Comparison of ENCODE assay signal across 8 mouse cellular contexts in genomic region chr14:78590335-78590734, GRCm38 (mm10). TPM values are rescaled to one million over a fixed set of nuclear protein-coding genes. Genes with fewer than 3 reads are reported as not detected.
A peak's percentile ranks its signal among the peaks of the same experiment; 100 is the strongest.
DNase-seq lines count a peak whose midpoint lies in the region; ATAC-seq lines count a peak whose summit lies in the region.

No protein-coding gene starts in this region.

- H3K27me3 ChIP-seq in embryonic facial prominence, embryonic 14.5 days (replicated peaks; ENCODE audit: control insufficient read depth, insufficient read depth, low read length), result no peaks in the 10 kb centered on the region
- no peaks in the 10 kb centered on the region for H3K27me3 ChIP-seq in midbrain, embryonic 14.5 days (ENCODE audit: control insufficient read depth, insufficient read depth, low read length)

- H3K4me1 ChIP-seq in embryonic facial prominence, embryonic 14.5 days (ENCODE audit: control insufficient read depth, insufficient read depth, low read length), result no peaks in the 10 kb centered on the region
- H3K4me1 ChIP-seq in midbrain, embryonic 14.5 days (ENCODE audit: control insufficient read depth, insufficient read depth, low read length), result no peaks in the 10 kb centered on the region

- H3K4me2 ChIP-seq in embryonic facial prominence, embryonic 14.5 days (ENCODE audit: low read depth, low read length), result no peak overlapping the region
- H3K4me2 ChIP-seq in midbrain, embryonic 14.5 days (ENCODE audit: low read length), result no peak overlapping the region

- DNase-seq in adrenal gland, postnatal 10 days, result peak; percentile 30
- DNase-seq in adrenal gland, postnatal 4 days (ENCODE audit: low spot score in 2 of 2), result no peak
- peak; percentile 48 for DNase-seq in right cerebral cortex, adult 18-20 months
- no peak for DNase-seq in right cerebral cortex, postnatal 36 days (ENCODE audit: low spot score in 2 of 2)
- peak; percentile 36 for DNase-seq in embryonic facial prominence, embryonic 14.5 days (ENCODE audit: low spot score)
- peak; percentile 80 for DNase-seq in layer of hippocampus, postnatal 10 days (ENCODE audit: low spot score in 2 of 2)
- DNase-seq in midbrain, embryonic 14.5 days, result peak; percentile 80

- H3K4me3 ChIP-seq in embryonic facial prominence, embryonic 14.5 days (ENCODE audit: low read depth, low read length), result no peak overlapping the region
- H3K4me3 ChIP-seq in midbrain, embryonic 14.5 days (replicated peaks; ENCODE audit: low read depth, low read length), result no peak overlapping the region

- ATAC-seq in embryonic facial prominence, embryonic 14.5 days (ENCODE audit: low read depth), result no peak
- ATAC-seq in midbrain, embryonic 14.5 days (ENCODE audit: low FRiP score, low TSS enrichment), result peak; percentile 24; the same call in 1 of the 2 replicates
- no peak for ATAC-seq in erythroblast, adult 5-6 weeks (replicated peaks; ENCODE audit: low FRiP score, poor library complexity, severe bottlenecking)

- peaks cover 11% of the 10 kb centered on the region for H3K36me3 ChIP-seq in embryonic facial prominence, embryonic 14.5 days (ENCODE audit: control insufficient read depth, insufficient read depth, low read length)
- peaks cover 21% of the 10 kb centered on the region for H3K36me3 ChIP-seq in midbrain, embryonic 14.5 days (ENCODE audit: control insufficient read depth, insufficient read depth, low read length)

- no peaks in the 10 kb centered on the region for H3K9me3 ChIP-seq in embryonic facial prominence, embryonic 14.5 days (ENCODE audit: control insufficient read depth, low read length)
- no peaks in the 10 kb centered on the region for H3K9me3 ChIP-seq in midbrain, embryonic 14.5 days (ENCODE audit: control insufficient read depth, low read length)

- H3K9ac ChIP-seq in embryonic facial prominence, embryonic 14.5 days (ENCODE audit: low read depth, low read length), result no peak overlapping the region
- no peak overlapping the region for H3K9ac ChIP-seq in midbrain, embryonic 14.5 days (replicated peaks; ENCODE audit: low read length)

- 10% methylated on average over 2 of the region's 2 CpGs for WGBS in embryonic facial prominence, embryonic 14.5 days
- WGBS in midbrain, embryonic 14.5 days, result 5% methylated on average over 2 of the region's 2 CpGs

- H3K27ac ChIP-seq in embryonic facial prominence, embryonic 14.5 days (replicated peaks; ENCODE audit: low read depth, low read length), result no peak overlapping the region
- H3K27ac ChIP-seq in midbrain, embryonic 14.5 days (replicated peaks; ENCODE audit: low read depth, low read length), result no peak overlapping the region

RNA-seq across cellular contexts. Expression of gene Akap11, which starts 53.7 kb away (rescaled TPM):
- 10 to 100 TPM; 38.8 to 41.2 TPM for total RNA-seq in adrenal gland, postnatal 10 days (2021)
- total RNA-seq in adrenal gland, postnatal 4 days (2021), result 10 to 100 TPM; 51.0 to 53.9 TPM
- polyA plus RNA-seq in embryonic facial prominence, embryonic 14.5 days (2014; fragmentation: Nextera tagmentation; extraction: Ambion mirVana), result 18.6 and 19.3 TPM in 2 replicates
- total RNA-seq in layer of hippocampus, postnatal 10 days (2021), result 100 to 1,000 TPM; 155 to 162 TPM
- 39.6 and 40.6 TPM in 2 replicates for polyA plus RNA-seq in midbrain, embryonic 14.5 days (2014; fragmentation: Nextera tagmentation; extraction: Ambion mirVana)
- total RNA-seq in erythroblast, adult 5-6 weeks (2015; ENCODE audit: low replicate concordance), result 8.8 and 9.4 TPM in 2 replicates
- 14.6 and 31.2 TPM in 2 replicates for total RNA-seq in erythroblast, adult 5-6 weeks (2017; ENCODE audit: low replicate concordance)

Comparison
In these comparisons a context has a peak if more than half of its experiments do, and no peak if none do; other contexts are left out.
1. DNase-seq: peak in adrenal gland, postnatal 10 days (single experiment), right cerebral cortex, adult 18-20 months (single experiment), embryonic facial prominence, embryonic 14.5 days (single experiment), layer of hippocampus, postnatal 10 days (2 of 2) and midbrain, embryonic 14.5 days (single experiment); none in adrenal gland, postnatal 4 days (0 of 2) and right cerebral cortex, postnatal 36 days (0 of 2).